Mouse (Mus musculus) embryonic facial prominence, embryonic 13.5 days (tissue): ENCODE measurements around the gene D6Ertd527e. TPM values are rescaled to one million over a fixed set of nuclear protein-coding genes. Genes with fewer than 3 reads are reported as not detected.
"Not testable (repeated sequence)": the region's sequence is repeated elsewhere in the genome, so short reads cannot be mapped to it uniquely, and the experiment has no call there.

Experiments
- ATAC-seq: fragments of 200-750 bp; cut with Nextera tagmentation; 2 replicates; pipeline ENCODE4 v1.8.0; 2017; ENCODE audit warnings: low read depth; ENCODE audit not compliant: insufficient number of reproducible peaks, insufficient read depth, low FRiP score, low TSS enrichment
- H3K27ac ChIP-seq: fragments of 300-500 bp; sonication (generic); 2 replicates; pipeline ENCODE4 v1.5.1; 2015; ENCODE audit warnings: moderate library complexity, mild to moderate bottlenecking, inconsistent platforms
- H3K27me3 ChIP-seq: fragments of 300-500 bp; sonication (generic); 2 replicates; pipeline ENCODE4 v1.6.1; 2015; ENCODE audit warnings: mild to moderate bottlenecking, inconsistent platforms
- H3K36me3 ChIP-seq: fragments of 300-500 bp; sonication (generic); 2 replicates; pipeline ENCODE4 v1.6.1; 2015; ENCODE audit warnings: mild to moderate bottlenecking, inconsistent platforms
- H3K4me1 ChIP-seq: fragments of 300-500 bp; sonication (generic); 2 replicates; pipeline ENCODE4 v1.6.1; 2015; ENCODE audit warnings: inconsistent platforms
- H3K4me2 ChIP-seq: fragments of 300-500 bp; sonication (generic); 2 replicates; pipeline ENCODE4 v1.6.1; 2015; ENCODE audit warnings: moderate library complexity, mild to moderate bottlenecking, inconsistent platforms
- H3K4me3 ChIP-seq: fragments of 300-500 bp; sonication (generic); 2 replicates; pipeline ENCODE4 v1.5.1; 2015; ENCODE audit warnings: mild to moderate bottlenecking, inconsistent platforms
- H3K9ac ChIP-seq: fragments of 300-500 bp; sonication (generic); 2 replicates; pipeline ENCODE4 v1.6.1; 2015; ENCODE audit warnings: mild to moderate bottlenecking, inconsistent platforms
- H3K9me3 ChIP-seq: fragments of 300-500 bp; sonication (generic); 2 replicates; pipeline ENCODE4 v1.6.1; 2016; ENCODE audit warnings: inconsistent platforms
- WGBS: fragments of 180-500 bp; shearing (Covaris S2); methylation state at CpG from one replicate; pipeline ENCODE4 v1.1.7; 2015; ENCODE audit warnings: mixed read lengths; 5-methylcytosine and 5-hydroxymethylcytosine counted together
- polyA plus RNA-seq: library from polyadenylated mRNA; unstranded; fragments of >200 nt; fragmentation: Nextera tagmentation; extraction: Ambion mirVana; gene quantifications from 2 replicates; pipeline ENCODE4 v1.2.1, GENCODE M21; 2015

Gene D6Ertd527e
- polyA plus RNA-seq, 1 experiment from 2014 or later: 0.28 TPM

DNA sequence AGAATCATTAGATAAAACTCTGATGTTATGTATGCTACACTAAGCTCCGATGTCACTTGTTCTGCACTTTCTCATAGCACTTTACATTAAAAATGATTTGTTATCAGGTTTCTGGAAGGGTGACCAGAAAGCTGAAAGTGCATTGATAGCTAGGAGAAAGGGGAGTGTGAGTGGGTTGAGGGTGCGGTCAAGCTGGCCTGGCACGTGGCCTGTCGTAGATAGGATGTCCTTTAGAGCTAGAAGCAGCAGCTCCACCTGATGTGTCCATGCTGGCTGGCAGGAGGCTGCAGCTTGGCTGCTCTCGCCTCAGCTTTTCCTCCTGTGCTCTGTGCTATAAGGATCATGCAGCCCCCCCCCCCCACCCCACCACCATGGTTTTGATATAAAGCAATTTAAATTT is 12.1 kb upstream of the D6Ertd527e start:
- Histone ChIP-seq H3K27ac (no peak overlapping the region), H3K4me1 (peaks cover 2% of the 10 kb centered on the region), H3K4me3 (no peak overlapping the region), H3K4me2 (no peak overlapping the region), H3K27me3 (no peaks in the 10 kb centered on the region), H3K9me3 (no peaks in the 10 kb centered on the region), H3K36me3 (peaks cover 43% of the 10 kb centered on the region), H3K9ac (no peak overlapping the region)
- no peak for ATAC-seq
- 94% methylated on average over 5 of the region's 5 CpGs for WGBS

DNA sequence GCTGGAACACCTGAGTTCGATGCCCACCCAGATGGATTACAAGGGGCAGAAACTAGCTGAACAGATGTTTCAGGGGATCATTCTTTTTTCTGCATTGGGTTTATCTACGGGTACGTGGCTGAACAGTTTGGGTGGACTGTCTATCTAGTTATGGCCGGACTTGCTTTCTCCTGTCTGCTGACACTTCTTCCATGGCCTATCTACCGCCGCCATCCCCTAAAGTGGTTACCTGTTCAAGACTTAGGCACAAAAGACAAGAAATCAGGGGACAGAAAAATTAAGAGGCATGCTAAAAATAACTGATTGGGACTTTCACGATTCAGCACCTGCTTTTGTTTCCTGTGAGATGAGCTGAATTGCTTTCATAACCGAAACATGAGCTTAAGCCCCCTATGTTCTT is 10.9 kb upstream of the D6Ertd527e start:
- not testable (repeated sequence) for ATAC-seq, H3K27ac ChIP-seq, H3K9ac ChIP-seq, H3K9me3 ChIP-seq, H3K4me1 ChIP-seq, H3K4me3 ChIP-seq, H3K27me3 ChIP-seq, H3K4me2 ChIP-seq
- peaks cover 34% of the 10 kb centered on the region for H3K36me3 ChIP-seq
- WGBS: 87% methylated on average over 8 of the region's 8 CpGs

DNA sequence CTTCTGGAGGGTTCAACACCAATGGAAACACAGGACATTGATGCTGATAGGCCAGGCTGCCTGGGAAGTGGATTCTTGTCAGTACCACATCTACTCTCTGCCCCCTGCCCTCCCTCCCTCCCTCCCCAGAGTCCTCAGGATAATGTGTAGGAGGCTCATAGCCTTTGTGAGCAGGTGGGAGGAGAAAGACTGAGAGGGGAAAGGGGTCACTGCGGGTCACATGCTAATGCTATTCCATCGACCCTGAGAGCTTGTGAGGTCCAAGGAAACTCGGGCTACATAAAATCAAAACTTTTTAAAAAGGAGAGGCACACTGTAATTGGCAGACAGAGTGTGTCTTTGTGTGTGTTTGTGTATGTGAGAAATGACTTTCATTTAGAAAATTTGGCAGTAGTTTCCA is 5.3 kb upstream of the D6Ertd527e start:
- Histone ChIP-seq H3K9me3 (no peaks in the 10 kb centered on the region), H3K4me1 (peaks cover 49% of the 10 kb centered on the region), H3K9ac (no peak overlapping the region), H3K4me3 (no peak overlapping the region), H3K27me3 (no peaks in the 10 kb centered on the region), H3K27ac (peak overlapping the region; percentile 76), H3K36me3 (no peaks in the 10 kb centered on the region), H3K4me2 (no peak overlapping the region)
- WGBS: 22% methylated on average over 3 of the region's 3 CpGs
- no peak for ATAC-seq

DNA sequence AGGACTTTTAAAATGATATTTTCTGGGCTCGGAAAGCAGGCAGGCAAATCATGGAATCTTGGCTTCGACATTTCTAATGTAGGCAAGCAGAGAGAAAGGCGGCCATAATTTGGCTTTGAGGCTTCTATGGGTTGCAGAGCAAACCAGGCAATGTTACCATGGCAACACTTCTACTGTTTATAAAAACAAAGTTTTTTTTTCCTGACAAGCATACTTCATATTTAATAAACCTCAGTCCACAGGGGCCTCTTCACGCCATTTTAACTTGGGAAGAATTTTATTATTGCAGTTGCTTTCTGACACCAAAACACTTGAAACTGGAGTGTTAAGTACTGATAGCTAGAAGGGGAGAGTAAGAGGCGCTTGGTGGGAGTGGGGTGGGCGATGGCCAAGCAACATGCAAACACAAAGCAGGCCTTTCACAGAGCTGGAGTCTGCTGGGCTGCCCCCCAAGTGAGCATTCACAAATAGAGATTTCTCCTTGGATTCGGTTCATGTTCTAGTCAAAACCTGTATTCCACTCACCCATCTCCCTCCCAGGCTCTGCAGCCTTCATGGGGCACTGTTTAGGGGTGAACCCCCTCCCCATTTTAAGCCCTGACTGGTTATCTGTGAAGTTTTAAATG is 4.8 kb upstream of the D6Ertd527e start:
- Histone ChIP-seq H3K4me3 (no peak overlapping the region), H3K9me3 (no peaks in the 10 kb centered on the region), H3K4me2 (no peak overlapping the region), H3K9ac (0 out of 2 replicates have a peak overlapping the region, but pooled peaks have one; percentile 16), H3K27me3 (no peaks in the 10 kb centered on the region), H3K27ac (peak overlapping the region; percentile 76), H3K36me3 (no peaks in the 10 kb centered on the region), H3K4me1 (peaks cover 49% of the 10 kb centered on the region)
- WGBS: 41% methylated on average over 7 of the region's 7 CpGs
- ATAC-seq: 0 out of 2 replicates have a peak, but pooled peaks have one; percentile 32

DNA sequence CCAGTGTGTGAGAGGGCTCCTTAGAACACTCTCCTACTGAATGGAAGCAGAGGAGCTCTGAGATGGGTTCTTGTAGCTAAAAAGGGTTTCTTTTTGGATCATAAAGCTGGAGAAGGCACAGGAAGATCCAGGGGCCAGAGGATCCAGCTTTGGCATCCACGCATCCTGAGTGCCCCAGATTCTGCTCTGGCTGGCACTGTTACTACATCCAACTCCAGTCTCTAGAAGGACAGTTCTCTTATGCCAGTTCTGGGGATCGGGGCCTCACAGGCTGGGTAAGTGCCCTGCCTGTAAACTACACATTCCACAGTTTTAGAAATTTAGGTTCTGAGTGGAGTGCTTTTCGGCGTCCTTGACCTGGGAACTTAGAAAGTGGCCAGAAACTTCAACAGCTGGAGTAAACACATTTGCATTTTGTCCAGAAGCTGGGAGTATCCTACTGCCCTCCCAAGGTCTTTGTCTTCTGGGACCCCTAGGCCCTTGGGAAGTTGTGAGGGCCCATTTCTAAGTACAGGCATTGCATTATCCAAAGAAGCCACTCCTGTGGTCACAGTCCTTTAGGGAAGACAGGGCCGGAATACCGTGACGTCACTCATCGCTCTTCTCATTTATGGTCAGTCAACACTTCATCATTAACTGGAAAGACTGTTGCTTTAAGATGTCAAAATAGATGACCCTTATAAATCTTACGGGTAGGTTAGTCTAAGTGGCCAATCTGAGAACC is 4.1 kb upstream of the D6Ertd527e start:
- Histone ChIP-seq H3K9ac (peak overlapping the region; percentile 16; the same call in 1 of the 2 replicates), H3K4me3 (no peak overlapping the region), H3K27ac (peak overlapping the region; percentile 76), H3K9me3 (no peaks in the 10 kb centered on the region), H3K27me3 (no peaks in the 10 kb centered on the region), H3K36me3 (no peaks in the 10 kb centered on the region), H3K4me1 (peaks cover 49% of the 10 kb centered on the region), H3K4me2 (peak overlapping the region; percentile 59; the same call in 1 of the 2 replicates)
- ATAC-seq: no peak
- WGBS: 87% methylated on average over 9 of the region's 9 CpGs

DNA sequence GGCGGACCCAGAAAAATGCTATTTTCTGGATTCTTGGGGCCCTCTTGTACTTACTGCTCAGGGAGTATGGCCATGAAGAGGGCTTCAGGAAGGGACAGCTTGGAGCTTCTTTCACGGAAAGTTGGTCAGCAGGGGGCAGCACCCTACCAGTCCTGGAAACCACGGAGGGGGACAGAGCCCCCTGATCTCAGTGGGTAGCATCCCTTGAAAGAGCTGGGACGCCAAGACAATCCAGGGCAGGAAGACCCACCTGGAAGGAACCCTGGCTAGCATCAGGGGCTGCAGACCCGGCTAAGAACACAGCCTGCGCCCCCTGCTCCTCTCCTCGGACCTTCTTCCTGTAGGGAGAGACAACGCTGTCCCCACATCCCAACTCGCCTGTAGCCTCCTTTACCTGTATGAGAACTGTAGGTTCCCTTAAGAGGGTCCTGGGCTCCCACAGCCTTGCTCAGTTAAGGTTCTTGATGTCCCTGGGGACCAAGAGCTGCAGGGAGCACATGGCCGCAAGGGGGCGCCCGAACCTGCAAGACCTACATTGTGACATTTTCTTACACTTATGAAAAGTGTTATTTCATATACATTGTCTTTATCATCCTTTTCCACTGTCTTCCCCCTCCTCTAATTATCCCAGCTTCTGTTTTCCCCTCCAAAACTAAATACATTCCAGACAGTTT is 3.1 kb upstream of the D6Ertd527e start:
- Histone ChIP-seq H3K4me3 (peak overlapping the region; percentile 18; the same call in 1 of the 2 replicates), H3K27ac (peak overlapping the region; percentile 24; the same call in 1 of the 2 replicates), H3K4me2 (peak overlapping the region; percentile 59), H3K4me1 (peaks cover 49% of the 10 kb centered on the region), H3K9ac (peak overlapping the region; percentile 62), H3K27me3 (no peaks in the 10 kb centered on the region), H3K36me3 (no peaks in the 10 kb centered on the region), H3K9me3 (no peaks in the 10 kb centered on the region)
- WGBS: 10% methylated on average over 12 of the region's 12 CpGs
- ATAC-seq: no peak

DNA sequence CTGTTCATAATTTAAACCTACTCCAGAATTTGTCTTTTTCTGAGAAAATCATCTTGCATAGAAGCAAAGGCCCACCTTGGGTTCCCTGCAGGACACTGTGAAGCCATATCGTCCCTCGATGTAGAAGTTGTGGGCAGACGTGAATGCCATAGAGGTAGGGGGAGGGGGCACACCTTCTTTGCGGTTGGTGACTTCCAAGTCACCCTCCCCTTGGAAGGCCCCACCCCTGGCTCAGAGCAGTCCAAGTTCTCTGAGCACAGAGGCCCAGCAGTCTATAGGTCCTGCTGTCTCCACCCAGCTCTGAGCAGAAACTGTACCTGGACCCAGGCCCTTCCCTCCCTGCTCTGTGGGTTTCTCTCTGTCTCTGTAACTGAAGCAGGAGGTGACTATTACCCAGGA is 2.6 kb upstream of the D6Ertd527e start:
- Histone ChIP-seq H3K4me3 (no peak overlapping the region), H3K27ac (peak overlapping the region; percentile 51; the same call in 1 of the 2 replicates), H3K4me2 (no peak overlapping the region), H3K4me1 (peaks cover 49% of the 10 kb centered on the region), H3K9me3 (no peaks in the 10 kb centered on the region), H3K27me3 (no peaks in the 10 kb centered on the region), H3K9ac (peak overlapping the region; percentile 44; the same call in 1 of the 2 replicates), H3K36me3 (no peaks in the 10 kb centered on the region)
- WGBS: 36% methylated on average over 4 of the region's 4 CpGs
- ATAC-seq: peak; percentile 16; the same call in 1 of the 2 replicates

DNA sequence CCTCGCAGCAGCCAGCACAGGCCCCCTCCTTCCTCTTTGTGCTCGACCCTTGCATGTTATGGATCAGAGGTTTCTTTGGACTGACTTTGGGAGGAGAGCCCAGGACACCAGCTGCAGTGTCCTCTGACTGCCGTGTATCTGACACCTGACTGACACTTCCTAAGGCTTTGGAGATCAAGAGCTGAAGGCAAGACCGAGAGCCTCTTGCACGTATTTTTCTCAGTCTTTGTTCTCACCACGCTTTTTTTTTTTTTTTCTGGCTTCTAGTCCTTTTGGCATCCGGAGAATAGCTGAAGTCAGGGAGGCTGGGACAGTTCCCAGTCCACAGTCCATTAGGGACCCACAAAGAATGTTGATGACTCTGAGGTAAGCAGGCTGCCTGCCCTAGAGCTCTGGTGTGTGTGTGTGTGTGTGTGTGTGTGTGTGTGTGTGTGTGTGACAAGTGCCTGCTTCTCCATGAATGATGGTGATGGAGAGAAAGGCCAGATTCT is 2.1 kb upstream of the D6Ertd527e start:
- H3K4me3 ChIP-seq: no peak overlapping the region
- H3K27me3 ChIP-seq: no peaks in the 10 kb centered on the region
- no peak overlapping the region for H3K4me2 ChIP-seq
- H3K9me3 ChIP-seq: no peaks in the 10 kb centered on the region
- H3K36me3 ChIP-seq: no peaks in the 10 kb centered on the region
- peak overlapping the region; percentile 51; the same call in 1 of the 2 replicates for H3K27ac ChIP-seq
- WGBS: 47% methylated on average over 7 of the region's 7 CpGs
- H3K9ac ChIP-seq: peak overlapping the region; percentile 44; the same call in 1 of the 2 replicates
- ATAC-seq: no peak
- peaks cover 47% of the 10 kb centered on the region for H3K4me1 ChIP-seq

DNA sequence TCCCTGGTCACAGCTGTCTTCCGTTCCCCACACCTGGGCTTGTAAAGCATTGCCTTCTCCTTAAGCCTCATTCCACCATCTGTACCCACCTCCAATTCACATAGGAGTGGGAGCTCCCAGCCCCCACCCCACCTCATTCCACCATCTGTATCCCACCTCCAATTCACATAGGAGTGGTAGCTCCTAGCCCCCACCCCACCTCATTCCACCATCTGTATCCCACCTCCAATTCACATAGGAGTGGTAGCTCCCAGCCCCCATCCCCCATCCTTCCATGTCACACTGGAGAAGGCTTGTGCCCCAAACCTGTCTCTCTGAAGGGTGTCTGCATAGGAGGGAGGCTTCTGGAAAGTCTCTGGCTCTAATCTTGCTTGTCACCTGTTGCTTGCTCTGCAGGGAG is 1.2 kb upstream of the D6Ertd527e start:
- no peaks in the 10 kb centered on the region for H3K36me3 ChIP-seq
- H3K4me2 ChIP-seq: no peak overlapping the region
- no peaks in the 10 kb centered on the region for H3K27me3 ChIP-seq
- H3K4me3 ChIP-seq: no peak overlapping the region
- 74% methylated on average over 1 of the region's 1 CpGs for WGBS
- no peak overlapping the region for H3K9ac ChIP-seq
- no peaks in the 10 kb centered on the region for H3K9me3 ChIP-seq
- ATAC-seq: no peak
- H3K4me1 ChIP-seq: peaks cover 40% of the 10 kb centered on the region
- no peak overlapping the region for H3K27ac ChIP-seq

DNA sequence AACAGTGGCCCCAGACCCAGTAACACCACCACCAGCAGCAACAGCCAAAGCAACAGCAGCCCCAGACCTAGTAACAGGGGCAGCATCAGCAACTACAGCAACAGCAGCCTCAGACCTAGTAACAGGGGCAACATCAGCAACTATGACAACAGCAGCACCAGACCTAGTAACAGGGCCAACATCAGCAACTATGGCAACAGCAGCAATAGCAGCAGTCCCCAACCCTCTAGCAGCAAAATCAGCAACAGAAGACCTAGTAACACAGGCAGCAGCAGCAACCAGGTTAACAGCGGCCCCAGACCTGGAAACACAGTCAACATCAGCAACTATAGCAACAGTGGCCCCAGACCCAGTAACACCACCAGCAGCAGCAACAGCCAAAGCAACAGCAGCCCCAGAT is 6.9 kb downstream of the D6Ertd527e start:
- H3K4me1 ChIP-seq: peaks cover 9% of the 10 kb centered on the region; the same call in 1 of the 2 replicates
- ATAC-seq: no peak
- H3K4me2 ChIP-seq: no peak overlapping the region
- no peak overlapping the region for H3K4me3 ChIP-seq
- no peak overlapping the region for H3K27ac ChIP-seq
- no peaks in the 10 kb centered on the region for H3K36me3 ChIP-seq
- WGBS: 83% methylated on average over 1 of the region's 1 CpGs
- no peak overlapping the region for H3K9ac ChIP-seq
- H3K27me3 ChIP-seq: no peaks in the 10 kb centered on the region; the same call in 1 of the 2 replicates
- H3K9me3 ChIP-seq: no peaks in the 10 kb centered on the region

DNA sequence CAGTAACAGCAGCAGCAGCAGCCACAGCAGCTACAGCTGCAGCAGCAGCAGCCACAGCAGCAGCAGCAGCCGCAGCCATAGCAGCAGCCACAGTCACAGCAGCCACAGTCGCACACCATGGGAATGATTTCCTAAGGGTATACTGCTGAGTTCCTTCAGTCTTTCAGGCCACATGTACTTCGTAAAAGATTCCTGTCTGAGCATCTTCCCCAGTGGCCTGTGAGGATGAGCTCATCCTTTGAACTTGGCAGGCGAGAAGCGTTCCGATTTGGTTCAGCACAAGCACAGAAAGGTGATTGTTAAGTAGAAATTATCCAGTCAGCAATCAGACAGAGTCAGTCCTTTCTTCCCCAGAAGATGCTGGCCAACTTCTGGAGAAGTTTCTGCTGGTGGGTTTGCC is 7.6 kb downstream of the D6Ertd527e start:
- H3K9me3 ChIP-seq: no peaks in the 10 kb centered on the region
- WGBS: 48% methylated on average over 6 of the region's 6 CpGs
- H3K27me3 ChIP-seq: no peaks in the 10 kb centered on the region; the same call in 1 of the 2 replicates
- peak overlapping the region; percentile 51; the same call in 1 of the 2 replicates for H3K27ac ChIP-seq
- no peak overlapping the region for H3K9ac ChIP-seq
- H3K4me1 ChIP-seq: peaks cover 9% of the 10 kb centered on the region; the same call in 1 of the 2 replicates
- no peak for ATAC-seq
- no peaks in the 10 kb centered on the region for H3K36me3 ChIP-seq
- no peak overlapping the region for H3K4me2 ChIP-seq
- no peak overlapping the region for H3K4me3 ChIP-seq
